Mouse (Mus musculus) olfactory bulb, adult 2 months (tissue): ENCODE data around the gene Ghitm. TPM values are rescaled to one million over a fixed set of nuclear protein-coding genes. Genes with fewer than 3 reads are reported as not detected.

Experiments used
- H3K27ac ChIP-seq: fragments of 200-500 bp; 2 replicates; pipeline ENCODE4 v1.5.1; 2012; ENCODE audit warnings: low read depth, low read length; ENCODE audit not compliant: insufficient read depth
- H3K4me1 ChIP-seq: fragments of 200-500 bp; 2 replicates; pipeline ENCODE4 v1.6.1; 2012; ENCODE audit warnings: low read length; ENCODE audit not compliant: control insufficient read depth, insufficient read depth
- H3K4me3 ChIP-seq: fragments of 200-500 bp; 2 replicates; pipeline ENCODE4 v1.5.1; 2012; ENCODE audit warnings: mild to moderate bottlenecking, low read depth, low read length, moderate library complexity; ENCODE audit not compliant: insufficient read depth
- CTCF ChIP-seq: fragments of 200-500 bp; IDR thresholded peaks from 2 replicates; pipeline ENCODE4 v1.5.1; 2012; ENCODE audit warnings: low read depth, mild to moderate bottlenecking, low read length, moderate library complexity; ENCODE audit not compliant: insufficient read depth
- POLR2A ChIP-seq: fragments of 200-500 bp; IDR thresholded peaks from 2 replicates; pipeline ENCODE4 v1.6.1; 2012; ENCODE audit warnings: mild to moderate bottlenecking, low read depth, low read length, moderate library complexity; ENCODE audit not compliant: insufficient read depth
- WGBS: fragments of 180-500 bp; shearing (Covaris S2); methylation state at CpG from one replicate; pipeline ENCODE4 v1.1.7; 2018; 5-methylcytosine and 5-hydroxymethylcytosine counted together
- polyA plus RNA-seq: library from polyadenylated mRNA; stranded (reverse); fragments of >200 nt; gene quantifications from 2 replicates; pipeline ENCODE4 v1.2.4, GENCODE M21; 2012; ENCODE audit warnings: low replicate concordance; ENCODE audit not compliant: missing spikeins, insufficient read depth, insufficient read length

The Ghitm gene
- polyA plus RNA-seq, 1 experiment, result 602 TPM

DNA sequence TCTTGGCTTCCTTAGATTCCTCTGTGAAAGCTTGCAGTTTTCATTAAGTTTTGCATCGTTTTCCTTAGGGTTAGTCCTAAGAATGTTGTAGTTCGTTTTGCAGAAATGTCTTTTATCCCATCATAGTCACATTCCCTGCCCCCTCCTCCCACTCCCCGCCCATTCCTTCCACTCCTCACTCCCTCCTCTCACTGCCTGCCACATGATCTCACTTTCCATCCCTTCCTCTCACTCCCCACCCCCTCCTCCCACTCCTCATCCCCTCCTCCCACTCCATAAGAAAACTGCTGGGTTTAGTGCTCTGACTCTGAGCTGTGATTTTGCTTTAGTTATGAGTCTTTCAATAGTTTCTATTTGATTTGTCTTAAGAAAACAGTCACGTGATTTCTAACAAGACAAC, 51.3 kb downstream of the Ghitm start:
- no peak overlapping the region for H3K4me3 ChIP-seq
- no peaks in the 10 kb centered on the region for H3K4me1 ChIP-seq
- H3K27ac ChIP-seq, result no peak overlapping the region
- WGBS, result 13% methylated on average over 4 of the region's 4 CpGs
- no peak for TF ChIP-seq CTCF
- TF ChIP-seq POLR2A, result no peak

DNA sequence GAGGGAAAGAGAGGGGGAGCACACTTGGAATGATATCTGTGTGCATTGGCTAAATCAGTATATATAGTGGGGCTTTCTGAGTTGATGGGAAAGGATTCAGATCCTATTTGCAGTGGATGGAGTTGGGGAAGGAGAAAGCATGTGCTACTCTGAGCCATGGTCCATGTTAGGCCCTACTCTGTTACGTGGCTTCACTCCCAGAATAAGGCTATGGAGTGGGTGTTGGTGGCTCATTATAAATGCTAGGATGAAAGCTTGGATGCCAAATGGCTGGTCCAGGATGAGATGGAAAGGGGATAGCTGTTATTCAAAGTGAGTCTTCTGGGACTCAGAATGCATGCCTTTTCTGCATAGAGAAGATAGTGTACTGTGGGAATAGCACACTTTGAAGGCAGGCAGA, 54.3 kb downstream of the Ghitm start:
- TF ChIP-seq POLR2A (no peak), CTCF (no peak)
- 89% methylated on average over 1 of the region's 1 CpGs for WGBS
- Histone ChIP-seq H3K27ac (no peak overlapping the region), H3K4me3 (no peak overlapping the region), H3K4me1 (no peaks in the 10 kb centered on the region)

Other genes with a start within 250 kb of the Ghitm start
- gene Ccser2, start 166.5 kb downstream of the Ghitm start, polyA plus RNA-seq, result not detected in 2 replicates
- gene Rgr, start 86.3 kb downstream of the Ghitm start, polyA plus RNA-seq, result not detected in 2 replicates
- not detected in 2 replicates for gene Lrit1, start 80.4 kb downstream of the Ghitm start, polyA plus RNA-seq
- gene Lrit2, start 67.3 kb downstream of the Ghitm start, polyA plus RNA-seq, result not detected in 2 replicates
- 353 TPM in 1 of 2 replicates, not detected in the other for gene Cdhr1, start 36.9 kb downstream of the Ghitm start, polyA plus RNA-seq
- gene 2610528A11Rik, start 21.2 kb downstream of the Ghitm start, polyA plus RNA-seq, result not detected in 2 replicates